Mouse (Mus musculus) bone marrow macrophage, adult 2 months (primary cell): ENCODE data around the gene Foxj3.

ENCODE experiments used
- CTCF ChIP-seq: IDR thresholded peaks from 2 replicates; pipeline ENCODE4 v1.5.1; 2012; ENCODE audit warnings: low read depth, mild to moderate bottlenecking, low read length, moderate library complexity
- POLR2A ChIP-seq: IDR thresholded peaks from 2 replicates; pipeline ENCODE4 v1.6.1; 2012; ENCODE audit warnings: mild to moderate bottlenecking, low read depth, low read length, borderline replicate concordance

DNA sequence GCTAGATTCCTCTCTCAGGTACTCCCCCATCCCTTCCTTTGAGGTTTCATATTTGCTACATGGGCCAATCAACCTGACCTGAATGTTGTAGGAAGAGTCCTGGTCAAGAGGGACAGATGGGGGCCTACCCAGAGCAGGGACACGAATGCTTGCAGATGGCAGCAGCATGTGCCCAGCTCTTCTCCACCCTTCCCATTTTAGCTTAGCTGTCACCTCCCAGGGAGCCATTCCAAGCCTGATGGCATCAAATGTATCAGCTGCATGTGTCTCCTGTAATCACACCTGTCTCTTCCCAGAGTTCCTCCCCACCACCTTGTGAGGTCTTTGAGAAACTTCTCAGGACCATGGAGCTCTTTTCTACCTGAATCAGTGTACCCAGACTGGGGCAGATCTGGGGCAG is 120.2 kb downstream of the Foxj3 start:
- TF ChIP-seq CTCF (no peak), POLR2A (no peak)
